Mouse (Mus musculus): ENCODE data around the gene Cemip. TPM values are rescaled to one million over a fixed set of nuclear protein-coding genes. Genes with fewer than 3 reads are reported as not detected.

Cemip gene
- 2.4 TPM for polyA plus RNA-seq (2014; fragmentation: Illumina TruSeq; extraction: RNeasy Lipid Tissue Mini Kit (QIAGEN cat#74804); ENCODE audit: low read depth, low replicate concordance)

DNA sequence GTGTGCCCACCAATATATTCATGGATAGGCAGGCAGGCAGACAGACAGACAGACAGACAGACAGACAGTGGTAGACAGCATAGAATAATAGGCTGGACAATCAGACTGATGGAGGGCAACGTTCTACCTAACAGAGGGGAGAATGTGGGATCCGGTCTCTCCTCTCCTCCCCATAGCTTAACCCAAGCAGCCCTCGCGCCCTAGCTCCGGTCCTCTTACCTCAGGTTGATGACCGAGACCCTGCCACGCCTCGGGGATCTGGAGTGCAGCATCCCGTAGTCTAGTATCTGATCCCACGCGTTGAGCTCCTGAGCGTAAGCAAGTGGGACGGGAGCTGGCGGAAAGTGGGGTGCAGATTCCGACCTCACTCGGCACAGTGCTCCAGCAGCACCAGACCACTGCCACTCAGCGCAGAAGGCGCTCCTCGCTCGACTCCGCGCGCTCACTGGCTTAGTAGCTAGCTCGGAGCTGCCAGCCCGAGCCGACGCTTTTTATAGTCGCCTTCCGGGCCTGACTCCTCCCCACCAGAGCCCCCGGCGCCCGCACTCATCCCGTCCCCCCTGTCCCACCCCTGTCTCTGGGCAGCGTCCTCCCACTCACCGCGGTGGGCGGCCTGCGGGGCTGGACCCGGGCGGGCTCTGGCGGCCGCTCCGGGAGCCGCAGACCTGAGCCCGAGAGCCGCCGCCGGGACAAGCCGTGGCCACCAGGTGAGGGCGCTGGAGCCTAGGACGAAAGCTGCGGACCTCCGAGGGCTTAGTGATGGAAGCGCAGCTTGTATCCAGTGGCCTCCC lies at the start of gene Cemip:
Gene Cemip (minus strand): TSS at position 464 of the 791 bp plus-strand sequence.

DNA sequence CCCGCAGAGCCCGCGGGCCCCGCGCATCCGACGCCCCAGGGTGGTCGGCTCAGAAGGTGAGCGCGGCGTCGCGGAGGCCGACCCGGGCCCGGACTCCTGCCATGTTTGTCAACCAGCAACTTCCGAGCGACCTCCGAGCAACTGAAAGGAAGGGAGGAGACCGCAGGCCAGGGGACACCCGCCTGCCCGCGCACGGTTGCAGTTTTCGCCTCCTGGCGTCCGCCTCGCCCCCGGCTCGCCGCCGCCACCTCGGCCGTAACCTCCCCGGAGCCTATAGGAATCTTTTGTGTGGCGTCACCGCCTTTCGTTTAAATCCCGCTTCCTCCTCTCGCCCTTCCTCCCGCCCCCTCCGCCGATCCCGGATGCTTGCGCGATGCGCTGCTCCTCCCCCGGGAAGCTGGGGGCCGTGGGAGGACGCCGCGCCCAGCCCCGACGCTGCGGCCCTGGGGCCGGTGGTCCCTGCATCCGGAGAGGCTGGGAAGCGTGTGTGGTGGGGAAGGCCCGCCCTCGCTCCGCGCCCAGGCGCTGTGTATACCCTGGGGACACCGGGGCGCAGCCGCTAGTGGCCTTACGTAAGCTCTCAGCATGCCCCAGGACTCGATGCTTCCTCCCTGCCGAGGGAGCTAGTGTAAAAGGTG lies 202.2 kb downstream of the Cemip start, which contains the start of the genes Tlnrd1 and Mesd:
Gene Tlnrd1 (minus strand): TSS at position 285 of the 638 bp plus-strand sequence.
Gene Mesd (plus strand): TSS at position 446 of the 638 bp plus-strand sequence.

Other genes with a start within 250 kb of the Cemip start
- 8.9 TPM for gene Tlnrd1, start 202.2 kb downstream of the Cemip start, polyA plus RNA-seq (2014; fragmentation: Illumina TruSeq; extraction: RNeasy Lipid Tissue Mini Kit (QIAGEN cat#74804); ENCODE audit: low read depth, low replicate concordance)
- 65.4 TPM for gene Mesd, start 202.0 kb downstream of the Cemip start, polyA plus RNA-seq (2014; fragmentation: Illumina TruSeq; extraction: RNeasy Lipid Tissue Mini Kit (QIAGEN cat#74804); ENCODE audit: low read depth, low replicate concordance)
- gene Abhd17c, start 65.4 kb upstream of the Cemip start, polyA plus RNA-seq (2014; fragmentation: Illumina TruSeq; extraction: RNeasy Lipid Tissue Mini Kit (QIAGEN cat#74804); ENCODE audit: low read depth, low replicate concordance) = 23.1 TPM

All from adipose tissue, adult 10 weeks (tissue).